Mouse (Mus musculus) embryo, embryonic 11.5 days (tissue): ENCODE results near the gene Prrt4.

Experiments used
- DNase-seq: peaks from one replicate; pipeline ENCODE4 v3.0.0-alpha.2; 2012; ENCODE audit warnings: low read depth, low spot score

Gene Prrt4

GRCm38 (mm10) chr6:29150001-29150400 lies 29.4 kb downstream of the Prrt4 start:
- no peak for DNase-seq

GRCm38 (mm10) chr6:29147407-29148010 lies 31.9 kb downstream of the Prrt4 start:
- DNase-seq = no peak

GRCm38 (mm10) chr6:29146641-29147040 lies 32.7 kb downstream of the Prrt4 start:
- no peak for DNase-seq

- no peak for DNase-seq
These were observed 33.7 kb downstream of the Prrt4 start for GRCm38 (mm10) chr6:29145456-29146307.

GRCm38 (mm10) chr6:29144971-29145370 lies 34.4 kb downstream of the Prrt4 start:
- DNase-seq = no peak

- DNase-seq = no peak
These were observed 35.8 kb downstream of the Prrt4 start for GRCm38 (mm10) chr6:29143608-29144007.

GRCm38 (mm10) chr6:29137441-29137840 lies 41.9 kb downstream of the Prrt4 start:
- DNase-seq = no peak

GRCm38 (mm10) chr6:29133100-29133499 lies 46.3 kb downstream of the Prrt4 start:
- no peak for DNase-seq

GRCm38 (mm10) chr6:29126878-29127426 lies 52.4 kb downstream of the Prrt4 start:
- no peak for DNase-seq

- no peak for DNase-seq
These were observed 59.4 kb downstream of the Prrt4 start for GRCm38 (mm10) chr6:29119990-29120389.
